Mouse (Mus musculus) lung, adult 2 months (tissue): ENCODE data around the gene Ppara. TPM values are rescaled to one million over a fixed set of nuclear protein-coding genes. Genes with fewer than 3 reads are reported as not detected.

Experiments used
- DNase-seq: peaks from one replicate; pipeline ENCODE4 v3.0.0; 2022
- H3K4me1 ChIP-seq: fragments of 200-500 bp; 2 replicates; pipeline ENCODE4 v1.6.1; 2011; ENCODE audit warnings: low read length; ENCODE audit not compliant: control insufficient read depth, insufficient read depth
- H3K4me3 ChIP-seq: fragments of 200-500 bp; replicated peaks from 2 replicates; pipeline ENCODE3; 2011; ENCODE audit warnings: low read depth, mild to moderate bottlenecking, control low read depth, low read length; ENCODE audit errors: extremely low read depth
- CTCF ChIP-seq: fragments of 200-500 bp; IDR thresholded peaks from 2 replicates; pipeline ENCODE4 v1.5.1; 2011; ENCODE audit warnings: mild to moderate bottlenecking, low read length, control low read depth; ENCODE audit not compliant: insufficient read depth
- POLR2A ChIP-seq: fragments of 200-500 bp; IDR thresholded peaks from 2 replicates; pipeline ENCODE4 v1.6.1; 2011; ENCODE audit warnings: low read depth, mild to moderate bottlenecking, control low read depth, low read length, borderline replicate concordance; ENCODE audit errors: extremely low read depth
- WGBS: fragments of 180-500 bp; shearing (Covaris S2); methylation state at CpG from one replicate; pipeline ENCODE4 v1.1.7; 2018; 5-methylcytosine and 5-hydroxymethylcytosine counted together
- polyA plus RNA-seq: library from polyadenylated mRNA; depleted of rRNA; stranded (reverse); fragments of >200 nt; gene quantifications from 2 replicates; pipeline ENCODE4 v1.2.3, GENCODE M21; 2012

The Ppara gene
- polyA plus RNA-seq, 1 experiment, result 2.3 TPM

- WGBS, result 81% methylated on average over 2 of the region's 2 CpGs
- no peak overlapping the region for H3K4me3 ChIP-seq
- DNase-seq, result no peak
- no peaks in the 10 kb centered on the region for H3K4me1 ChIP-seq
- TF ChIP-seq POLR2A (no peak), CTCF (no peak)
These were observed 1.1 kb upstream of the Ppara start for GRCm38 (mm10) chr15:85733686-85734085.

- no peak overlapping the region for H3K4me3 ChIP-seq
- no peak for DNase-seq
- TF ChIP-seq CTCF (no peak), POLR2A (no peak)
- WGBS, result 33% methylated on average over 8 of the region's 8 CpGs
- no peaks in the 10 kb centered on the region for H3K4me1 ChIP-seq
These were observed 635 bp upstream of the Ppara start for GRCm38 (mm10) chr15:85734148-85734547.

- WGBS, result 1% methylated on average over 78 of the region's 78 CpGs
- no peaks in the 10 kb centered on the region for H3K4me1 ChIP-seq
- H3K4me3 ChIP-seq, result peak overlapping the region; percentile 78
- peak; percentile 94 for DNase-seq
- peak; percentile 14; the same call in 1 of the 2 replicates for TF ChIP-seq POLR2A
- TF ChIP-seq CTCF, result no peak
These were observed 466 bp downstream of the Ppara start for GRCm38 (mm10) chr15:85735063-85735835.

GRCm38 (mm10) chr15:85735836-85736190, 1.0 kb downstream of the Ppara start:
- H3K4me3 ChIP-seq, result peak overlapping the region; percentile 78
- H3K4me1 ChIP-seq, result no peaks in the 10 kb centered on the region
- TF ChIP-seq POLR2A, result no peak
- no peak for TF ChIP-seq CTCF
- WGBS, result 1% methylated on average over 25 of the region's 25 CpGs
- DNase-seq, result no peak

GRCm38 (mm10) chr15:85736506-85736905, 1.7 kb downstream of the Ppara start:
- WGBS, result 51% methylated on average over 10 of the region's 10 CpGs
- no peak overlapping the region for H3K4me3 ChIP-seq
- H3K4me1 ChIP-seq, result no peaks in the 10 kb centered on the region
- TF ChIP-seq POLR2A, result no peak
- TF ChIP-seq CTCF, result no peak
- no peak for DNase-seq

- no peak overlapping the region for H3K4me3 ChIP-seq
- WGBS, result 91% methylated on average over 3 of the region's 3 CpGs
- no peak for DNase-seq
- no peak for TF ChIP-seq POLR2A
- no peak for TF ChIP-seq CTCF
- H3K4me1 ChIP-seq, result no peaks in the 10 kb centered on the region
These were observed 3.6 kb downstream of the Ppara start for GRCm38 (mm10) chr15:85738416-85738815.

- no peaks in the 10 kb centered on the region for H3K4me1 ChIP-seq
- 80% methylated on average over 5 of the region's 5 CpGs for WGBS
- TF ChIP-seq POLR2A (no peak), CTCF (no peak)
These were observed 4.2 kb downstream of the Ppara start for GRCm38 (mm10) chr15:85738939-85739338.

GRCm38 (mm10) chr15:85742608-85743007, 7.8 kb downstream of the Ppara start:
- Histone ChIP-seq H3K4me1 (no peaks in the 10 kb centered on the region), H3K4me3 (no peak overlapping the region)
- WGBS, result 80% methylated on average over 9 of the region's 9 CpGs
- TF ChIP-seq CTCF, result no peak
- TF ChIP-seq POLR2A, result no peak
- DNase-seq, result no peak

More at GRCm38 (mm10) chr15:85738939-85739338, 4.2 kb downstream of the Ppara start:
- no peak overlapping the region for H3K4me3 ChIP-seq
- no peak for DNase-seq

- DNase-seq, result no peak
- no peaks in the 10 kb centered on the region for H3K4me1 ChIP-seq
- H3K4me3 ChIP-seq, result no peak overlapping the region
- 60% methylated on average over 3 of the region's 3 CpGs for WGBS
- TF ChIP-seq POLR2A (no peak), CTCF (no peak)
These were observed 9.2 kb downstream of the Ppara start for GRCm38 (mm10) chr15:85743946-85744345.

GRCm38 (mm10) chr15:85746178-85746577, 11.4 kb downstream of the Ppara start:
- 79% methylated on average over 8 of the region's 8 CpGs for WGBS

GRCm38 (mm10) chr15:85746671-85747070, 11.9 kb downstream of the Ppara start:
- no peaks in the 10 kb centered on the region for H3K4me1 ChIP-seq
- TF ChIP-seq POLR2A, result no peak
- no peak for DNase-seq
- H3K4me3 ChIP-seq, result no peak overlapping the region
- WGBS, result 66% methylated on average over 13 of the region's 13 CpGs

More at GRCm38 (mm10) chr15:85746178-85746577, 11.4 kb downstream of the Ppara start:
- no peaks in the 10 kb centered on the region for H3K4me1 ChIP-seq
- H3K4me3 ChIP-seq, result no peak overlapping the region
- DNase-seq, result no peak
- TF ChIP-seq CTCF (no peak), POLR2A (no peak)

- TF ChIP-seq POLR2A (no peak), CTCF (no peak)
- 85% methylated on average over 5 of the region's 5 CpGs for WGBS
- H3K4me1 ChIP-seq, result no peaks in the 10 kb centered on the region
- DNase-seq, result no peak
- H3K4me3 ChIP-seq, result no peak overlapping the region
These were observed 13.2 kb downstream of the Ppara start for GRCm38 (mm10) chr15:85747951-85748350.
